Mouse (Mus musculus): Measurements from ENCODE around the gene Ogdh. TPM values are rescaled to one million over a fixed set of nuclear protein-coding genes. Genes with fewer than 3 reads are reported as not detected.

Gene Ogdh
- polyA plus RNA-seq, 1 experiment from 2014 or later = 91.2 TPM

DNA sequence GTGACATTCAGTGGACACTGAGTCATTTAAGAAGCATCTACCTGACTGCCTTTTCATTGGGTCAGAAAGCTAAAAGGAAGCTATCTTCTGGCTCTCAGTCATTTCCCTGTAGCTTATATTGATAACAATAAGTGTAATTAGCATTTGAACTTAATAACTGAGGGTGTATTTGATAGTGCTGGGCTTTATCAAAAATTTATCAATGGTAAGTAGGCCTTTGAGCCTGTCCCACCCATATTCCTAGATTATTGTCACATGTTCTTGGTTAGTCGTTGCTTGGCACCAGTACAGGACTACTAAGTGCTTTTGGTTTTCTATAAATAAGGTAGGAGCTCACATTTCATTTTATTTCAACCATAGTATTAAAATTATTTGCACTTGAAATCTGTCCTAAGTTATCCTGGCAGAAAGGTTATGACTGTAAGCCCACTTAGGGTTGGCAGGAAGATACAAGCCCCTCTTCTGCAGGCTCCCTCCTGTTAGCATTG, 14.6 kb downstream of the Ogdh start:
- no peak overlapping the region for H3K4me3 ChIP-seq (ENCODE audit: low read depth, low read length)
- 93% methylated on average over 1 of the region's 1 CpGs for WGBS
- H3K36me3 ChIP-seq (ENCODE audit: control insufficient read depth, insufficient read depth, low read length) = peaks cover 3% of the 10 kb centered on the region; the same call in 1 of the 2 replicates
- ATAC-seq (ENCODE audit: insufficient number of reproducible peaks, low FRiP score, low TSS enrichment, low read depth) = no peak
- no peak overlapping the region for H3K27ac ChIP-seq (replicated peaks; ENCODE audit: low read depth, low read length)
- no peaks in the 10 kb centered on the region for H3K9me3 ChIP-seq (ENCODE audit: control insufficient read depth, low read length)
- no peaks in the 10 kb centered on the region for H3K27me3 ChIP-seq (ENCODE audit: control insufficient read depth, insufficient read depth, low read length)
- no peak overlapping the region for H3K4me2 ChIP-seq (ENCODE audit: low read depth, severe bottlenecking)
- H3K4me1 ChIP-seq (ENCODE audit: control insufficient read depth, insufficient read depth, low read length) = no peaks in the 10 kb centered on the region
- H3K9ac ChIP-seq (ENCODE audit: low read length) = no peak overlapping the region
- DNase-seq (ENCODE audit: low spot score) = no peak

DNA sequence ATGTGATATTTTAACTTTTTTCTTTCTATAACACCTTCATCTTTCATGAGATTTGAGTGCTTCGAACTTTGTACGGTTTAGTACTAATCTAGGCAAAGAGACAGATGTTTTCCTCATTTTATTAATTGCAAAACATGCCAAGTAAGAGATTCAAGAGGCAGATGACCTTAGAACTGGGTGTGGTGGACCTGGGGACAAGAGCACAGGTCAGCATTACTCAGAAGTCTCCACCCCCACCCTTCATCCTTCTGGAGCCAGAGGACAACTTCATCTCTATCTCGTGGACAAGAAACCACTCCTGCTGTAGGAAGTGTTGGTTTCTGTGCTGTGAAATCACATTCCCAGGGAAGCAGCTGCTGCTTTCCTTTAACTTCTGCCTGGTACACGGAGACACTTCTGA, 16.7 kb downstream of the Ogdh start:
- no peaks in the 10 kb centered on the region for H3K9me3 ChIP-seq (ENCODE audit: control insufficient read depth, low read length)
- ATAC-seq (ENCODE audit: insufficient number of reproducible peaks, low FRiP score, low TSS enrichment, low read depth) = no peak
- DNase-seq (ENCODE audit: low spot score) = no peak
- no peak overlapping the region for H3K27ac ChIP-seq (replicated peaks; ENCODE audit: low read depth, low read length)
- no peak overlapping the region for H3K4me3 ChIP-seq (ENCODE audit: low read depth, low read length)
- WGBS = 94% methylated on average over 4 of the region's 4 CpGs
- H3K9ac ChIP-seq (ENCODE audit: low read length) = no peak overlapping the region
- H3K4me2 ChIP-seq (ENCODE audit: low read depth, severe bottlenecking) = no peak overlapping the region
- H3K27me3 ChIP-seq (ENCODE audit: control insufficient read depth, insufficient read depth, low read length) = no peaks in the 10 kb centered on the region
- H3K4me1 ChIP-seq (ENCODE audit: control insufficient read depth, insufficient read depth, low read length) = no peaks in the 10 kb centered on the region
- H3K36me3 ChIP-seq (ENCODE audit: control insufficient read depth, insufficient read depth, low read length) = peaks cover 3% of the 10 kb centered on the region; the same call in 1 of the 2 replicates

DNA sequence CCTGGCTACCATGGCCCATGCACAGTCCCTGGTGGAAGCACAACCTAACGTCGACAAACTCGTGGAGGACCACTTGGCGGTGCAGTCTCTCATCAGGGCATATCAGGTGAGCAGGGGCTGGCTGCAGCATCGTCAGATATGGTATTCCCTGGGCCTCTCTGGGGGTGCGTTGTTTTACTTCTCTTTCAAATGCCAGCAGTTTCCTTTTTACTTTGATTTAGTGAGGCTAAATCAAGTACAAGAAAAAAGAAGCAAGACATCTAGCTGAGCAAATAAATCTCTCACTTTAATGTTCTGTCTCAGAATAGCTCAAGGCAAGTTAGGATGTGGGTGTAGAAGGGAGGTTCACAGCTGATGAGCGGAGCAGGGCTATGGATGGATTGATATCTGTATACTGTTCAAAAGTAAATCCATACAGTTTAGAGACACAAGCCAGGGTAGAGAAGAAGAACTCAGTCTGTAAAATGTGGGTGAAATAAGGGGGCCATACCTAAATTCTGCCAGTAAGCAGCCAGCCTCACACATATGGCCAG, 22.5 kb downstream of the Ogdh start:
- H3K27ac ChIP-seq (replicated peaks; ENCODE audit: low read depth, low read length) = no peak overlapping the region
- H3K4me2 ChIP-seq (ENCODE audit: low read depth, severe bottlenecking) = no peak overlapping the region
- no peak overlapping the region for H3K4me3 ChIP-seq (ENCODE audit: low read depth, low read length)
- DNase-seq (ENCODE audit: low spot score) (no peak), ATAC-seq (ENCODE audit: insufficient number of reproducible peaks, low FRiP score, low TSS enrichment, low read depth) (no peak)
- H3K36me3 ChIP-seq (ENCODE audit: control insufficient read depth, insufficient read depth, low read length) = peaks cover 10% of the 10 kb centered on the region
- 75% methylated on average over 7 of the region's 7 CpGs for WGBS
- no peak overlapping the region for H3K9ac ChIP-seq (ENCODE audit: low read length)
- no peaks in the 10 kb centered on the region for H3K4me1 ChIP-seq (ENCODE audit: control insufficient read depth, insufficient read depth, low read length)
- no peaks in the 10 kb centered on the region for H3K9me3 ChIP-seq (ENCODE audit: control insufficient read depth, low read length)
- H3K27me3 ChIP-seq (ENCODE audit: control insufficient read depth, insufficient read depth, low read length) = no peaks in the 10 kb centered on the region

DNA sequence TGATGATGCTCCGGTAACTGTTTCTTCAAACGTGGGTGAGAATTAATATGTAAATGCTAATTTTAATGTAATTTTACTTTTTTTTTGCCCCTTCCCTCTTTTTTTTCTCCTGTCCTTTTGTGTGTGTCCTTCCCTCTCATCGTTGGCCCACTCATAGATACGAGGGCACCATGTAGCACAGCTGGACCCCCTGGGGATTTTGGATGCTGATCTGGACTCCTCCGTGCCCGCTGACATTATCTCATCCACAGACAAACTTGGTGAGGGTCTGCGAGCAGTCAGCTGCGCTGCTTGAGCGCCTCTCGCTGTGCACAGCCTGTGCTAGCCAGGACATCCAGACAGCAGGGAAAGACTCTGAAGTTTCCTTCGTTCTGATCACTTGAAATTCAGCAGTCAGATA, 25.4 kb downstream of the Ogdh start:
- ATAC-seq (ENCODE audit: insufficient number of reproducible peaks, low FRiP score, low TSS enrichment, low read depth) (no peak), DNase-seq (ENCODE audit: low spot score) (no peak)
- no peak overlapping the region for H3K4me2 ChIP-seq (ENCODE audit: low read depth, severe bottlenecking)
- no peaks in the 10 kb centered on the region for H3K27me3 ChIP-seq (ENCODE audit: control insufficient read depth, insufficient read depth, low read length)
- H3K4me1 ChIP-seq (ENCODE audit: control insufficient read depth, insufficient read depth, low read length) = no peaks in the 10 kb centered on the region
- WGBS = 93% methylated on average over 11 of the region's 11 CpGs
- H3K4me3 ChIP-seq (ENCODE audit: low read depth, low read length) = no peak overlapping the region
- no peaks in the 10 kb centered on the region for H3K9me3 ChIP-seq (ENCODE audit: control insufficient read depth, low read length)
- no peak overlapping the region for H3K9ac ChIP-seq (ENCODE audit: low read length)
- no peak overlapping the region for H3K27ac ChIP-seq (replicated peaks; ENCODE audit: low read depth, low read length)
- H3K36me3 ChIP-seq (ENCODE audit: control insufficient read depth, insufficient read depth, low read length) = peaks cover 9% of the 10 kb centered on the region

GRCm38 (mm10) chr11:6318559-6318958, 27.1 kb downstream of the Ogdh start:
- WGBS = 95% methylated on average over 5 of the region's 5 CpGs
- Histone ChIP-seq H3K27me3 (ENCODE audit: control insufficient read depth, insufficient read depth, low read length) (no peaks in the 10 kb centered on the region), H3K4me2 (ENCODE audit: low read depth, severe bottlenecking) (no peak overlapping the region), H3K9me3 (ENCODE audit: control insufficient read depth, low read length) (no peaks in the 10 kb centered on the region), H3K9ac (ENCODE audit: low read length) (no peak overlapping the region), H3K4me1 (ENCODE audit: control insufficient read depth, insufficient read depth, low read length) (no peaks in the 10 kb centered on the region), H3K27ac (replicated peaks; ENCODE audit: low read depth, low read length) (no peak overlapping the region), H3K4me3 (ENCODE audit: low read depth, low read length) (no peak overlapping the region), H3K36me3 (ENCODE audit: control insufficient read depth, insufficient read depth, low read length) (peaks cover 9% of the 10 kb centered on the region)
- DNase-seq (ENCODE audit: low spot score) (no peak), ATAC-seq (ENCODE audit: insufficient number of reproducible peaks, low FRiP score, low TSS enrichment, low read depth) (no peak)

- DNase-seq (ENCODE audit: low spot score) (no peak), ATAC-seq (ENCODE audit: insufficient number of reproducible peaks, low FRiP score, low TSS enrichment, low read depth) (no peak)
- H3K9me3 ChIP-seq (ENCODE audit: control insufficient read depth, low read length) = no peaks in the 10 kb centered on the region
- H3K9ac ChIP-seq (ENCODE audit: low read length) = no peak overlapping the region
- no peaks in the 10 kb centered on the region for H3K4me1 ChIP-seq (ENCODE audit: control insufficient read depth, insufficient read depth, low read length)
- H3K27me3 ChIP-seq (ENCODE audit: control insufficient read depth, insufficient read depth, low read length) = no peaks in the 10 kb centered on the region
- H3K4me3 ChIP-seq (ENCODE audit: low read depth, low read length) = no peak overlapping the region
- peaks cover 9% of the 10 kb centered on the region for H3K36me3 ChIP-seq (ENCODE audit: control insufficient read depth, insufficient read depth, low read length)
- 85% methylated on average over 2 of the region's 2 CpGs for WGBS
- no peak overlapping the region for H3K27ac ChIP-seq (replicated peaks; ENCODE audit: low read depth, low read length)
- H3K4me2 ChIP-seq (ENCODE audit: low read depth, severe bottlenecking) = no peak overlapping the region
These were observed 27.9 kb downstream of the Ogdh start for GRCm38 (mm10) chr11:6319374-6319773.

DNA sequence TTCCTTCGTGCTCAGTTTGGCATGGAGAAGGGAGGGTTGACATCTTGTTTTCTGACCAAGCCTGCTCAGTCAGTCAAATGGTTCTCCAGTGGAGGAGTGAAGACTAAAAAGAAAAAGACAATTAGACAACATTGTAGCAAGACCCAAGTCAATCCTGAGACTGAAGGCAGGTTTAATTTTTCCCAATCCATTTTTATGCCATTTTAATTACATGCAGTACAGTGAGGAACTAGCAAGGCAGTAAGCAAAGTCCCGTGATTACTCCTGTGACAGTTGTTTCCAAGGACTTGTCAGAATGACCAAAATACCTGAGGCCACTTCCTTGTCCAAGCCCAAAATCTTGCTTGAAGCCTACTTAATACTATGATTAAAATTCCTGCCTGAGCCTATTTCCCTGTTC, 30.7 kb downstream of the Ogdh start:
- peaks cover 5% of the 10 kb centered on the region for H3K36me3 ChIP-seq (ENCODE audit: control insufficient read depth, insufficient read depth, low read length)
- no peak overlapping the region for H3K4me3 ChIP-seq (ENCODE audit: low read depth, low read length)
- H3K27me3 ChIP-seq (ENCODE audit: control insufficient read depth, insufficient read depth, low read length) = no peaks in the 10 kb centered on the region
- no peak overlapping the region for H3K27ac ChIP-seq (replicated peaks; ENCODE audit: low read depth, low read length)
- 87% methylated on average over 2 of the region's 2 CpGs for WGBS
- ATAC-seq (ENCODE audit: insufficient number of reproducible peaks, low FRiP score, low TSS enrichment, low read depth) = no peak
- no peak for DNase-seq (ENCODE audit: low spot score)
- no peaks in the 10 kb centered on the region for H3K4me1 ChIP-seq (ENCODE audit: control insufficient read depth, insufficient read depth, low read length)
- H3K4me2 ChIP-seq (ENCODE audit: low read depth, severe bottlenecking) = no peak overlapping the region
- H3K9ac ChIP-seq (ENCODE audit: low read length) = no peak overlapping the region
- H3K9me3 ChIP-seq (ENCODE audit: control insufficient read depth, low read length) = no peaks in the 10 kb centered on the region

GRCm38 (mm10) chr11:6323348-6323747, 31.9 kb downstream of the Ogdh start:
- WGBS = 82% methylated on average over 5 of the region's 5 CpGs
- no peaks in the 10 kb centered on the region for H3K27me3 ChIP-seq (ENCODE audit: control insufficient read depth, insufficient read depth, low read length)
- H3K36me3 ChIP-seq (ENCODE audit: control insufficient read depth, insufficient read depth, low read length) = peaks cover 2% of the 10 kb centered on the region; the same call in 1 of the 2 replicates
- ATAC-seq (ENCODE audit: insufficient number of reproducible peaks, low FRiP score, low TSS enrichment, low read depth) (no peak), DNase-seq (ENCODE audit: low spot score) (no peak)
- H3K4me2 ChIP-seq (ENCODE audit: low read depth, severe bottlenecking) = no peak overlapping the region
- no peak overlapping the region for H3K4me3 ChIP-seq (ENCODE audit: low read depth, low read length)
- H3K4me1 ChIP-seq (ENCODE audit: control insufficient read depth, insufficient read depth, low read length) = no peaks in the 10 kb centered on the region
- H3K9ac ChIP-seq (ENCODE audit: low read length) = no peak overlapping the region
- H3K9me3 ChIP-seq (ENCODE audit: control insufficient read depth, low read length) = no peaks in the 10 kb centered on the region
- no peak overlapping the region for H3K27ac ChIP-seq (replicated peaks; ENCODE audit: low read depth, low read length)

GRCm38 (mm10) chr11:6331256-6331655, 39.8 kb downstream of the Ogdh start:
- Histone ChIP-seq H3K4me3 (ENCODE audit: low read depth, low read length) (no peak overlapping the region), H3K4me2 (ENCODE audit: low read depth, severe bottlenecking) (no peak overlapping the region), H3K36me3 (ENCODE audit: control insufficient read depth, insufficient read depth, low read length) (peaks cover 2% of the 10 kb centered on the region; the same call in 1 of the 2 replicates), H3K9ac (ENCODE audit: low read length) (no peak overlapping the region), H3K27me3 (ENCODE audit: control insufficient read depth, insufficient read depth, low read length) (no peaks in the 10 kb centered on the region), H3K27ac (replicated peaks; ENCODE audit: low read depth, low read length) (no peak overlapping the region), H3K4me1 (ENCODE audit: control insufficient read depth, insufficient read depth, low read length) (no peaks in the 10 kb centered on the region), H3K9me3 (ENCODE audit: control insufficient read depth, low read length) (no peaks in the 10 kb centered on the region)
- DNase-seq (ENCODE audit: low spot score) (no peak), ATAC-seq (ENCODE audit: insufficient number of reproducible peaks, low FRiP score, low TSS enrichment, low read depth) (no peak)
- 93% methylated on average over 7 of the region's 7 CpGs for WGBS

All from limb, embryonic 11.5 days (tissue).